Mouse (Mus musculus) heart, embryonic 11.5 days (tissue): Measurements from ENCODE around the gene Adamts8. TPM values are rescaled to one million over a fixed set of nuclear protein-coding genes. Genes with fewer than 3 reads are reported as not detected.

Experiments
- ATAC-seq: fragments of 200-750 bp; cut with Nextera tagmentation; replicated peaks from 2 replicates; pipeline ENCODE4 v1.8.0; 2017; ENCODE audit warnings: moderate library complexity; ENCODE audit not compliant: insufficient number of reproducible peaks, low FRiP score, low TSS enrichment
- H3K27ac ChIP-seq: fragments of 300-500 bp; sonication (generic); 2 replicates; pipeline ENCODE4 v1.5.1; 2014; ENCODE audit warnings: mild to moderate bottlenecking, low read depth, low read length
- H3K27me3 ChIP-seq: fragments of 300-500 bp; sonication (generic); 2 replicates; pipeline ENCODE4 v1.6.1; 2014; ENCODE audit warnings: mild to moderate bottlenecking, low read length, mixed read lengths; ENCODE audit not compliant: control insufficient read depth, insufficient read depth
- H3K36me3 ChIP-seq: fragments of 300-500 bp; sonication (generic); 2 replicates; pipeline ENCODE4 v1.6.1; 2014; ENCODE audit warnings: mild to moderate bottlenecking, low read length, moderate library complexity, mixed read lengths; ENCODE audit not compliant: control insufficient read depth, insufficient read depth
- H3K4me1 ChIP-seq: fragments of 300-500 bp; sonication (generic); 2 replicates; pipeline ENCODE4 v1.6.1; 2014; ENCODE audit warnings: low read length; ENCODE audit not compliant: control insufficient read depth, insufficient read depth
- H3K4me2 ChIP-seq: fragments of 300-500 bp; sonication (generic); 2 replicates; pipeline ENCODE4 v1.6.1; 2014; ENCODE audit warnings: mild to moderate bottlenecking, moderate library complexity
- H3K4me3 ChIP-seq: fragments of 300-500 bp; sonication (generic); 2 replicates; pipeline ENCODE4 v1.5.1; 2014; ENCODE audit warnings: low read depth, low read length
- H3K9ac ChIP-seq: fragments of 300-500 bp; sonication (generic); 2 replicates; pipeline ENCODE4 v1.6.1; 2014; ENCODE audit warnings: mild to moderate bottlenecking, low read depth, low read length, moderate library complexity
- H3K9me3 ChIP-seq: fragments of 300-500 bp; sonication (generic); replicated peaks from 2 replicates; pipeline ENCODE4 v1.6.1; 2016; ENCODE audit warnings: low read length; ENCODE audit not compliant: control insufficient read depth
- WGBS: fragments of 180-500 bp; shearing (Covaris S2); extraction: QIAGEN DNeasy Blood & Tissue Kit; methylation state at CpG from one replicate; pipeline ENCODE4 v1.1.7; 2014; ENCODE audit not compliant: insufficient replicate concordance; 5-methylcytosine and 5-hydroxymethylcytosine counted together
- polyA plus RNA-seq: library from polyadenylated mRNA; unstranded; fragments of >200 nt; fragmentation: Nextera tagmentation; extraction: Ambion mirVana; gene quantifications from 2 replicates; pipeline ENCODE4 v1.2.1, GENCODE M21; 2014

Adamts8 gene
- polyA plus RNA-seq, 1 experiment from 2014 or later, result 6.0 TPM

DNA sequence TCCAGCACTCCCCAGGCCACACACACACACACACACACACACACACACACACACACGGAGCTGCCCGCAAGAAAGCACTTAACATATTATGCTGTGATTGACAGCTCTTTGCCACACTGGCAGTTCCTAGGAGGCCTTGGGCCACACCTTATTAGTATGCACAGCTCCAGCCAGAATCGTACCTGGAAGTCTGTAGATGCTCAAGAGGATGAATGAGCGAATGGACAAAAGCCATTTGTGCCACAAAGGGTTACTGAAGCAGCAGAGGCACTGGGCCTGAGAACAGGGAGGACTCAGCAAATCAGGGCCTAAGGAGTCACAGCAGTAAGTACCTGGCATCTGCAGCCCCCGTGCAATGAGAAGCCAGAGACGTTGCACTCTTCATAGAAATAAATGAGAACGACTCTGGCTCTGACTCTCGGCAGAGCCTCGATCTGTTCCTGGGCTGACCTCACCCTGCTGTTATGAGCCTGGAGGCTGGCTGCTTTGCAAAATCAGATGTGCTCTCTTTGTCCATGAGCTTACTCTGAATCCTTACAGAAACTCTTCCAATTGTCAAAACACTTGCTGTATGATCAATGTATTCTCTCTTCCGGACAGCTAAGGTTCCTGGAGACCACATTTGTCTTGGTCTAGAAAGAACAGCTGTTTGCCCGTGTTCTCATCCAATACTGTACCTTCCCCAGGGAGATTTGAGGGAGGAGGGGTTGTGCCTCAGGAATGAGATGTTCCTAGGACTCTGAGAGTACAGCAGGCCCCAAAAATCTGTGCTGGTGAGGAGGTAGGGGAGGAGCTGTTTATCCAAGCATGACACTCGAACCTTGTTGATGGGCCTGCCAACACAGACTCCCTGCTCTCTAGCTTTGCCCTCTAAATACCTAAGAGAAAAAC lies 23.7 kb upstream of the Adamts8 start:
- ATAC-seq, result no peak
- peaks cover 13% of the 10 kb centered on the region for H3K27me3 ChIP-seq
- no peak overlapping the region for H3K27ac ChIP-seq
- H3K4me3 ChIP-seq, result 0 out of 2 replicates have a peak overlapping the region, but pooled peaks have one; percentile 8
- H3K9me3 ChIP-seq, result no peaks in the 10 kb centered on the region
- no peaks in the 10 kb centered on the region for H3K36me3 ChIP-seq
- no peak overlapping the region for H3K9ac ChIP-seq
- H3K4me2 ChIP-seq, result peak overlapping the region; percentile 37
- 48% methylated on average over 12 of the region's 12 CpGs for WGBS
- peaks cover 19% of the 10 kb centered on the region; the same call in 1 of the 2 replicates for H3K4me1 ChIP-seq

DNA sequence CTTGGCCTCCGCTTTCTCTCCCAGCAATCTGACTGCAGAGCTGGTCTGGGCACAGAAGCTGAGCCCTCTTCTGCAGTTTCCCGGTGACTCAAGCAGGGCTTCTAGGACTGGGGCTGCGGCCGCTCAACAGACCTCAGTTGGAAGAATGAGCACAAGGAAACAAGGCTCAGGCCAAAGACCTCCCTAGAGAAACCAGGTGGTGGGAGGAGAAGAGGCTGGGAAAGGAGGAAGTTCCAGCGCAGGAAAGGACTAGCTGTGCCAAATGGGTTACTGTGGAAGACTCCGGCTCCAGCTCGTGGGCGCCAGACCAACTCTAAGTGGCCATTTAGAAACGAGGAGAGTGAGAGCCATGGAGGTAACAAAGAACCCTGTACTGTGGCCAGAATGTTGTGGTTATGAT lies 22.7 kb upstream of the Adamts8 start:
- H3K4me1 ChIP-seq, result peaks cover 17% of the 10 kb centered on the region; the same call in 1 of the 2 replicates
- WGBS, result 86% methylated on average over 9 of the region's 9 CpGs
- H3K27ac ChIP-seq, result no peak overlapping the region
- no peaks in the 10 kb centered on the region for H3K36me3 ChIP-seq
- peaks cover 11% of the 10 kb centered on the region for H3K27me3 ChIP-seq
- H3K4me2 ChIP-seq, result peak overlapping the region; percentile 91
- ATAC-seq, result no peak
- no peaks in the 10 kb centered on the region for H3K9me3 ChIP-seq
- no peak overlapping the region for H3K9ac ChIP-seq
- H3K4me3 ChIP-seq, result no peak overlapping the region

DNA sequence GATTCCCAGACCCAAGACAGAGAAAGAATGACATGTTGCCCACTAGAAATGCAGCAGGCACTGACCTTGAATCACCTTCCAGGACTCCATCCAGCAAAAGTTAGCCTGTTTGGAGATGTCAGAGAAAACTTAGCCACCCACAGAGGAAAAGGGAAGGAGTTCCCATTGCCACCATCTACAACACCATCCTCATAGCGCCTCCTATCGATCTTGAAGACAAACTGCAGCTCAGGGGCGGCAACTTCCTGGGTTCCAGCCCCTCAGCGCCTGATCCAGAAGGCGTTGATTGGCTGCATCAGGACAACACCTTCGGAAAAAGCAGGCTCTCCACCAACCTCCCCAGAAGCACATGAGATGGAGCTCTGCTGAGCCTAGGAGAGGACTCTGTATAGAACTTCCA lies 21.6 kb upstream of the Adamts8 start:
- ATAC-seq, result no peak
- peaks cover 16% of the 10 kb centered on the region; the same call in 1 of the 2 replicates for H3K4me1 ChIP-seq
- H3K4me2 ChIP-seq, result peak overlapping the region; percentile 91
- H3K9me3 ChIP-seq, result no peaks in the 10 kb centered on the region
- no peaks in the 10 kb centered on the region for H3K36me3 ChIP-seq
- peak overlapping the region; percentile 69 for H3K4me3 ChIP-seq
- WGBS, result 10% methylated on average over 6 of the region's 6 CpGs
- H3K27me3 ChIP-seq, result peaks cover 11% of the 10 kb centered on the region
- no peak overlapping the region for H3K9ac ChIP-seq
- no peak overlapping the region for H3K27ac ChIP-seq

DNA sequence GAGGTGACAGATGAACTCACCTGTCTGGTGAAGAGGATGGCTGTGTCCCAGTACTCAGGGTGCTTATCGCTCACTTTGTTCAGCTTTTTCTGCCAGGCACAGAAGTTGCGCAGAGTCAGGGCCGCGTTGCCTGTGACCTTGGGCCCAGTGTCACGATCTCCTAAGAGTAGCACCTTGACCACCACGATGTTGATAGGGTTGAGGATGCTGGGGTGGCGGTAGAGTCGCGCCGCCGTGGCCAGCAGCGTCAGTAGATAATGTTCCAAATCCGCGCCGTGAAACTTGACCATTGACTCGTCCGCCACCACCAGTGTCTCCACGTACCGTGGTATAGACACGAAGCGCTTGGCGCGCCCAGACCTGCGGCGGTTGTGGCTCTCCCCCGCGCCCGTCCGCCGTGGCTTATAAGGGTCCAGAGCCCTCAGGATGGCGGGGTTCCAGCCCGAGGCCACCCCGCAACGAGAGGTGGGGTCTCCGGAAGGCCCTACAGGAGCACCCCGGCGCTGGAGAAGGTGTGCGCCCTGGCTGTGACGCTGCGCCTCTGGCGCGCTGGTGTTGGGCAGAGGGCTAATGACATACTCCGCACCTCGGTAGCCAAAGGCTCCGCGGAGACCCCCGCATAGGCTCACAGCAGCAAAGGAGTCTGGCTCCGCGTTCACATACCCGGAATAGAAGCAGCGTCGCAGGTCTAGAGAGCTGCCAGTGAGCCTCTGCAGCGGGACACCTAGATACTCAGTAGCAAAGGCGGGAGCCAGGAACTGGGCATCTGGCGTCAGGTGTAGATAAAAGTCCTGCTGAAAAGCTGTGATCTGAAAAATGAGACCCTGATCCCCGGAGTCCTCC lies 20.9 kb upstream of the Adamts8 start:
- Histone ChIP-seq H3K36me3 (no peaks in the 10 kb centered on the region), H3K9ac (peak overlapping the region; percentile 75), H3K4me1 (peaks cover 16% of the 10 kb centered on the region; the same call in 1 of the 2 replicates), H3K27me3 (peaks cover 11% of the 10 kb centered on the region), H3K9me3 (no peaks in the 10 kb centered on the region), H3K4me2 (peak overlapping the region; percentile 91), H3K27ac (no peak overlapping the region), H3K4me3 (peak overlapping the region; percentile 69)
- WGBS, result 4% methylated on average over 56 of the region's 56 CpGs
- ATAC-seq, result no peak

DNA sequence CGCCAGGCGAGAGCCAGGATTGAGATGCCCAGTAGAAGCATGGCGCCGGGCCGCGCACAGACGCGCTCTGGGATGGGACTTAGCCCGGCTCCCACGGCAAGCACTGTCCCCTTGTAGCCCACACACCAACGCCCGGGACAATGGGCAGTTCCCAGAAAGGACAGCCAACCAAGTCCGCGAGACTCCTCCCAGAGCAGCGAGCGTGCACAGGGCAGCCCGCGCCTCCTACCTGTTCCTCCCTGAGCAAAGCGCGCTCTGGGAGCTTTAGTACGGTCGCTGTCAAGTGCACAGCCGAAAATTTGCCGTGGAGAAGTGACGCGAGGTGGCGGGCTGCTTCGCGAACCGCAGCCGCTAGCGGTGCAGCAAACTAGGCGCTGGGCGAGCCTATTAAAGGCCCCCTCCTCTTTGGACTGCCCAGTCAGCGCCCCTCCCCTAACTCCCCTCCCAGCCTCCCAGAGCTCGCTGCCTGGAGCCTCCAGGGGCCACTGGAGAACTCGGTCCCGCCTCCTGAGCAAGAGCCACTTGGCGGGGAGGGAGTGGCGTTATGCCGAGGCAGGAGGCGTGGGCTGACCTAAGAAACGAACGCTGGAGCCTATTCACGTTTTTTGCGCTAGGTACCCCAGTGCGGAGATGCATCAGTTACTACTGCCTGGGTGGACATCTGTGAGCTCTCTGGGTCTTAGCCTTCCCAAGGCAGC lies 20.0 kb upstream of the Adamts8 start, which contains the start of gene Adamts15:
Gene Adamts15 (minus strand): TSS at position 256 of the 698 bp plus-strand sequence.
- Histone ChIP-seq H3K4me2 (peak within 1 kb of the TSS; percentile 91), H3K4me3 (peak within 1 kb of the TSS; percentile 69), H3K27me3 (peaks cover 11% of the 10 kb centered on the region), H3K36me3 (no peaks in the 10 kb centered on the region), H3K9me3 (no peaks in the 10 kb centered on the region), H3K4me1 (peaks cover 16% of the 10 kb centered on the region; the same call in 1 of the 2 replicates), H3K27ac (no peak within 1 kb of the TSS), H3K9ac (peak within 1 kb of the TSS; percentile 75)
- under 1% methylated on average over 47 of the region's 47 CpGs for WGBS
- ATAC-seq, result peak; percentile 78

DNA sequence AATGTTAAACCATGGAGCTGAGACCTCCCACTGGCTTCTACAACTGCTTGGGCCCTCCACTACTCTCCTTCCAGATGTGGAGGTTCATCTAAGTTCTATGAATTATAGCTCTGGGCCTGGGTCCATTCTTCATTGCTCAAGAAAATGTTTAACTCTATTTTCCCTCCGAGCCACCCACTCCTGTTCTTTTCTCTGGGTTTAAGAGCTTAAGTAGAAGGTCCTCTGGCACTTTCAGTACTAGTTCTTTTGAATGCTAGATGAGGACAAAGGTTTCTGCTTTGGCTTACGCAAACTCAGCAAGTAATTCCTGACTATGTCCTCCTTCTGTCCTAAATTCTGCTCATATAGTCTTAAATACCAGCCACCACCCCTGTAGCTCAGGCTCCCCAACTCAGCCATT lies 13.6 kb upstream of the Adamts8 start:
- no peak overlapping the region for H3K4me2 ChIP-seq
- no peaks in the 10 kb centered on the region for H3K9me3 ChIP-seq
- H3K27me3 ChIP-seq, result no peaks in the 10 kb centered on the region
- H3K36me3 ChIP-seq, result no peaks in the 10 kb centered on the region
- H3K4me3 ChIP-seq, result no peak overlapping the region
- 79% methylated on average over 2 of the region's 2 CpGs for WGBS
- no peak overlapping the region for H3K27ac ChIP-seq
- no peaks in the 10 kb centered on the region for H3K4me1 ChIP-seq
- no peak for ATAC-seq
- no peak overlapping the region for H3K9ac ChIP-seq

DNA sequence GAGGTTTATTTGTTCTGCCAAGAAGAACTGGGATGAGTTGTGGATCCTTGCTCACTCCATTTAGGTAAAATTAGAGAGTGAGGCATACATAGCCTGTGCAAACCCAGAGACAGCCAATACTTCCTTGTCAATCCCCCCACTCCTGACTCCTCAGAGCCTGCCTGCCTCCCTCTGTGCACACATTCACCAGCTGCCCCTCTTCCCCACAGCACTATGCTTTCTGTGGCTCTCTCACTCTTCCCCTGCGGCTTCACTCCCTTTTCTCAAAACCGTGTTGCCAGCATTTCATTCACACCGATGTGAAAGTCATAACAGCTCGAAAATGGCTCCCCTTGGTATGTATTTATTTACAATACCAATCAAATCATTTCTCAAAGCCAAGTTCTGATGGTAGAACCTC lies 10.0 kb upstream of the Adamts8 start:
- Histone ChIP-seq H3K27me3 (peaks cover under 1% of the 10 kb centered on the region; the same call in 1 of the 2 replicates), H3K4me3 (no peak overlapping the region)

DNA sequence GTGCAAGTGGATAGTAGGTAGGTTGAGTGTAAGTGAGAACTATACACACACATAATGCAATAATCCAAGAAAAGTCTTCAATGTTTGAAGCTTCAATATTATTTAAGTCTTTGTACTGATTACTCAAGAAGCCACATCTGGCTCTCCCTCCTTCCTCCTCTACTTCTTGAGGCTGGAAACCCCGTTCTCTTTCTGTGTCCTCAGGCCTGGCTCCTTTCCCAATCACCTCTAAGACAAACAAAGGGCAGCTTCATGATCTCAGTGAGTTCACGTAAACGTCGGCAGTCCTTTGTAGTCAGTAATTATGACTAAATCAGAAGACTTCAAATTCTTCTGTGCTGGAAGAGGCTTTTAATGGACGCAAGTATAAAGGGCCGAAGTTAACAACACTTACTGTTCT lies 7.5 kb upstream of the Adamts8 start:
- Histone ChIP-seq H3K4me2 (no peak overlapping the region), H3K9me3 (0 out of 2 replicates have a peak, but pooled peaks cover 2% of the 10 kb centered on the region), H3K4me1 (no peaks in the 10 kb centered on the region), H3K9ac (no peak overlapping the region), H3K27ac (no peak overlapping the region), H3K27me3 (peaks cover 4% of the 10 kb centered on the region; the same call in 1 of the 2 replicates), H3K36me3 (no peaks in the 10 kb centered on the region), H3K4me3 (no peak overlapping the region)
- ATAC-seq, result no peak
- WGBS, result 57% methylated on average over 6 of the region's 6 CpGs

More for the DNA sequence above, 10.0 kb upstream of the Adamts8 start:
- no peaks in the 10 kb centered on the region for H3K36me3 ChIP-seq
- H3K4me2 ChIP-seq, result no peak overlapping the region
- no peak overlapping the region for H3K27ac ChIP-seq
- H3K9me3 ChIP-seq, result no peaks in the 10 kb centered on the region
- no peak overlapping the region for H3K9ac ChIP-seq
- WGBS, result 61% methylated on average over 4 of the region's 4 CpGs
- H3K4me1 ChIP-seq, result no peaks in the 10 kb centered on the region
- ATAC-seq, result no peak
